Mouse (Mus musculus) frontal cortex, postnatal 36 days (tissue): ENCODE measurements around the gene Rwdd4a.

ENCODE experiments used
- DNase-seq, 2 experiments: peaks; one replicate each; pipeline ENCODE4 v3.0.0; 2022; ENCODE audit warnings: low spot score in 2 of 2

Gene Rwdd4a

GRCm38 (mm10) chr8:47533344-47534125 lies at the start of gene Rwdd4a, which contains the start of gene Trappc11:
TSS of gene Rwdd4a (plus strand) at chr8:47533664.
TSS of gene Trappc11 (minus strand) at chr8:47533470.
- peak; percentile 94 to 98 for DNase-seq

- DNase-seq = no peak
Observed at GRCm38 (mm10) chr8:47487231-47487630, 46.2 kb upstream of the Rwdd4a start.

GRCm38 (mm10) chr8:47493106-47493505 lies 40.4 kb upstream of the Rwdd4a start:
- no peak for DNase-seq

- no peak for DNase-seq
Observed at GRCm38 (mm10) chr8:47494602-47495153, 38.8 kb upstream of the Rwdd4a start.

GRCm38 (mm10) chr8:47495428-47495827 lies 38.0 kb upstream of the Rwdd4a start:
- no peak for DNase-seq

GRCm38 (mm10) chr8:47501994-47502393 lies 31.5 kb upstream of the Rwdd4a start:
- no peak for DNase-seq

GRCm38 (mm10) chr8:47502546-47502945 lies 30.9 kb upstream of the Rwdd4a start:
- no peak for DNase-seq

- DNase-seq = no peak
Observed at GRCm38 (mm10) chr8:47505431-47505830, 28.0 kb upstream of the Rwdd4a start.

- DNase-seq = no peak
Observed at GRCm38 (mm10) chr8:47510930-47511329, 22.5 kb upstream of the Rwdd4a start.

GRCm38 (mm10) chr8:47513601-47514000 lies 19.9 kb upstream of the Rwdd4a start:
- DNase-seq = no peak

GRCm38 (mm10) chr8:47528094-47528493 lies 5.4 kb upstream of the Rwdd4a start:
- no peak for DNase-seq

- DNase-seq = no peak
Observed at GRCm38 (mm10) chr8:47538323-47538722, 4.9 kb downstream of the Rwdd4a start.

- no peak for DNase-seq
Observed at GRCm38 (mm10) chr8:47542746-47543145, 9.3 kb downstream of the Rwdd4a start.

GRCm38 (mm10) chr8:47544094-47544493 lies 10.6 kb downstream of the Rwdd4a start:
- no peak for DNase-seq

GRCm38 (mm10) chr8:47547102-47547501 lies 13.6 kb downstream of the Rwdd4a start:
- DNase-seq = no peak

- DNase-seq = no peak
Observed at GRCm38 (mm10) chr8:47553613-47554012, 20.1 kb downstream of the Rwdd4a start.

- DNase-seq = no peak
Observed at GRCm38 (mm10) chr8:47556446-47556845, 23.0 kb downstream of the Rwdd4a start.

- DNase-seq = no peak
Observed at GRCm38 (mm10) chr8:47558274-47558673, 24.8 kb downstream of the Rwdd4a start.

GRCm38 (mm10) chr8:47560801-47561200 lies 27.3 kb downstream of the Rwdd4a start:
- DNase-seq = no peak

- DNase-seq = no peak
Observed at GRCm38 (mm10) chr8:47566551-47566950, 33.1 kb downstream of the Rwdd4a start.

- DNase-seq = no peak
Observed at GRCm38 (mm10) chr8:47568098-47568497, 34.6 kb downstream of the Rwdd4a start.

- no peak for DNase-seq
Observed at GRCm38 (mm10) chr8:47570161-47570560, 36.7 kb downstream of the Rwdd4a start.

- no peak for DNase-seq
Observed at GRCm38 (mm10) chr8:47573482-47573881, 40.0 kb downstream of the Rwdd4a start.
